Mouse (Mus musculus): Measurements from ENCODE around the gene Prune1.

- TF ChIP-seq CTCF (IDR thresholded peaks at IDR 0.05; ENCODE audit: low read depth) (no peak), EP300 (IDR thresholded peaks at IDR 0.05; ENCODE audit: low read depth) (no peak)
Observed at GRCm38 (mm10) chr3:95267855-95268254, 14.0 kb downstream of the Prune1 start.
